Mouse (Mus musculus): ENCODE measurements around the gene Dnph1. TPM values are rescaled to one million over a fixed set of nuclear protein-coding genes. Genes with fewer than 3 reads are reported as not detected.

Gene Dnph1
- polyA plus RNA-seq (2012; rRNA removed) = 48.0 and 86.4 TPM in 2 replicates

DNA sequence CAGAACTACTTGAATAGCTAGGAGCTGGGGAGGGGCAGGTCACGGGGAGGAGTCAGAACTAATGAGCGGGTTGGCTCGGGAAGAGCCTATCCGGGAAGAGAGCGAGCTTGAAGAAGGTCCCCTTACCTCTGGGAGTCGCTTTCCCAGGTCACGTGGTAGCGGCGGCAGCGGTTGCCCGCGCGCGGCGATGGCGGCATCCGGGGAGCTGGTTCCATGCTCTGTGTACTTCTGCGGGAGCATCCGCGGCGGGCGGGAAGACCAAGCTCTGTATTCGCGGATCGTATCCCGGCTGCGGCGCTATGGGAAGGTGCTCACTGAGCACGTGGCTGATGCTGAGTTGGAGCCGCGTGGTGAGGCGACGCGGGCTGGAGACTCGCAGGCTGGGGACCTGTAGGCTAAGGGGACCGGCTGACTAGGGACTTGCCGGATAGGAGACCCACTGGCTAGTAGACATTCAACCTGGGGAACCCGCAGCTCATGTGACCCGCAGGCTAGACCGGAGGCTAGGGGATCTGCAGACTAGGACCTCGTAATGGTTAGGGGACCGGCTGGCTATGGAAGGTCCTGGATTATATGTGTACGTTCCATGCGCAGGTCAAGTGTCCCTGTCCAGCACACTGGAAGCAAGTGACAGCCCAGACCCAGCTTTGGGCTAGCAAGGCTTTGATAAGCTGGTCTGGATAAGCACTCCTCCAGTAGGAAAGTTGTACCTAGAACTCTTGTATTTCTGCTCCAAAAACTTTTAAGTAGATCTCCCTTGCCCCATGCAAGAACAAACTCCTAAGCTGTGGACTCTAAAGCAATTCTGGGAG, at the start of gene Dnph1:
Dnph1 (plus strand) TSS at position 89 of the 812 bp plus-strand sequence.

DNA sequence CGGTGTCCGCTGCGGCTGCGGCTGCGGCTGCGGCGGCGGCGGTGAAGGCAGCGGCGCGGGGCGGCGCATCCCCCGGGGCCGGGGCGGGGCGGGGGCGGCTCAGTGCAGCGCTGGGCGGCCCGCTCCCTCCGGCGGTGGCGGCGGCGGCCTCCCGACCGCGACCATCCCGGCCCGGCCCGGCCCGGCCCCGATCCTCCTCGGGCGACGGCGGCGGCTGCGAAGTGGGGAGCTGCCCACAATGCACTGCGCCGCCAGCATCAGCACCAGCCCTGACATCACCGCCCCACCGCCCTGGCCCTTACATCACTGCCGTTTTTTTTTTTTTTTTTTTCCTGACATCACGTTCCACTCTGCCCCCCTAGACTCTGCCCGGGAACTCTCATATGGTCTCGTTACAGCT, 9.1 kb upstream of the Dnph1 start, which contains the start of gene Ttbk1:
Ttbk1 (minus strand) TSS at position 245 of the 400 bp plus-strand sequence.

DNA sequence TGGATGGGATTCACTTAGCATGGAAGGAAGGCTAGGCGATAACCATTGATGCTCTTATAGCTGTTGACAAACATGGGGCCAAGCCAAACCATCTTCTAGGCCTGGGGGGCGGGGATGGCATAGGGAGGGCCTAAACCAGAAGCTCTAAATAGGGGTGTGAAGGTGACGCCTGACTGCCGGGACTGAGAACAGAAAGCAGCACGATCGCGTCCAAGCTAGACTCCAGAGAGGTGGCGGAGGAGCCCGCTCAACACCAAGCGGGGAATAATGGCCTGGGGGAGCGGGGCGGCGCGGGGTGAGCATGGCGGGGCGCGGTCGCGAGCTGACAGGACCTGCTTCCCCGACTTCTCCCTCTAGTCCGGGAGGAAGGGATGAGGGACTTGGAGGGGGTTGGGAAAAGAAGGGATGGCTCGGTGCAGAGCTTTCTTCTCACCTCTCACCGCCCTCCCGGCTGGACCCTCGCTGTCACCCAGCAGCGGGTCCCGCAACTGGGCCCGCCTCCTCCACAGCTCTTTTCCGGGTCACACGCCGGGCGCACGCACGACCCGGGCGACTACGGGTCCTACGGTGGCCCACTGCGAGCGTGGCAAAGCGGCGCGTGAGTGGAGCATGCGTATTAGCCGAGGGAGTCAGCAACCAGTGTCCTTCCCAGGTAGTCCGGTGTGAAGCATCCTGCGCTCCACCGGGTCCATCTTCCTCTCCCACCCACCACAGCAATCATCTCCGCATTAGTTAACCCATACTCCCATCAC, 49.5 kb downstream of the Dnph1 start, which contains the start of gene Cul9:
Cul9 (minus strand) TSS at position 576 of the 752 bp plus-strand sequence.

Other genes with a start within 250 kb of the Dnph1 start
- 143 and 173 TPM in 2 replicates for gene Polr1c, start 248.7 kb upstream of the Dnph1 start, polyA plus RNA-seq (2012; rRNA removed)
- gene Yipf3, start 248.6 kb upstream of the Dnph1 start, polyA plus RNA-seq (2012; rRNA removed) = 48.2 and 51.2 TPM in 2 replicates
- 3.9 and 4.7 TPM in 2 replicates for gene Lrrc73, start 243.2 kb upstream of the Dnph1 start, polyA plus RNA-seq (2012; rRNA removed)
- 102 and 112 TPM in 2 replicates for gene Tjap1, start 213.7 kb upstream of the Dnph1 start, polyA plus RNA-seq (2012; rRNA removed)
- gene Dlk2, start 199.3 kb upstream of the Dnph1 start, polyA plus RNA-seq (2012; rRNA removed) = 4.0 and 4.5 TPM in 2 replicates
- gene Abcc10, start 168.4 kb upstream of the Dnph1 start, polyA plus RNA-seq (2012; rRNA removed) = 10.2 and 11.6 TPM in 2 replicates
- 25.5 and 40.6 TPM in 2 replicates for gene Zfp318, start 113.0 kb upstream of the Dnph1 start, polyA plus RNA-seq (2012; rRNA removed)
- gene Crip3, start 67.8 kb upstream of the Dnph1 start, polyA plus RNA-seq (2012; rRNA removed) = 2.4 and 2.9 TPM in 2 replicates
- gene Slc22a7, start 58.3 kb upstream of the Dnph1 start, polyA plus RNA-seq (2012; rRNA removed) = 0.05 TPM in 1 of 2 replicates, not detected in the other
- 8.5 and 13.5 TPM in 2 replicates for gene Ttbk1, start 9.0 kb upstream of the Dnph1 start, polyA plus RNA-seq (2012; rRNA removed)
- gene Cul9, start 49.7 kb downstream of the Dnph1 start, polyA plus RNA-seq (2012; rRNA removed) = 16.7 and 24.6 TPM in 2 replicates
- gene Srf, start 59.5 kb downstream of the Dnph1 start, polyA plus RNA-seq (2012; rRNA removed) = 34.7 and 64.2 TPM in 2 replicates
- 40.7 and 60.1 TPM in 2 replicates for gene Ptk7, start 132.8 kb downstream of the Dnph1 start, polyA plus RNA-seq (2012; rRNA removed)
- gene Klc4, start 149.3 kb downstream of the Dnph1 start, polyA plus RNA-seq (2012; rRNA removed) = 25.8 and 35.8 TPM in 2 replicates
- 63.5 and 65.5 TPM in 2 replicates for gene Mrpl2, start 149.5 kb downstream of the Dnph1 start, polyA plus RNA-seq (2012; rRNA removed)
- 89.0 and 89.5 TPM in 2 replicates for gene Cul7, start 153.6 kb downstream of the Dnph1 start, polyA plus RNA-seq (2012; rRNA removed)
- gene Rrp36, start 177.6 kb downstream of the Dnph1 start, polyA plus RNA-seq (2012; rRNA removed) = 43.1 and 50.9 TPM in 2 replicates
- gene Mea1, start 182.1 kb downstream of the Dnph1 start, polyA plus RNA-seq (2012; rRNA removed) = 117 and 118 TPM in 2 replicates
- 94.0 and 115 TPM in 2 replicates for gene Klhdc3, start 184.2 kb downstream of the Dnph1 start, polyA plus RNA-seq (2012; rRNA removed)
- 106 and 117 TPM in 2 replicates for gene Ppp2r5d, start 208.4 kb downstream of the Dnph1 start, polyA plus RNA-seq (2012; rRNA removed)
- gene Pex6, start 214.8 kb downstream of the Dnph1 start, polyA plus RNA-seq (2012; rRNA removed) = 33.4 and 35.8 TPM in 2 replicates
- gene Gnmt, start 232.5 kb downstream of the Dnph1 start, polyA plus RNA-seq (2012; rRNA removed) = 0.88 and 1.5 TPM in 2 replicates